Mouse (Mus musculus) midbrain, embryonic 11.5 days (tissue): ENCODE measurements at regions not wholly inside any gene's neighbourhood (a gene's known extent, or its start where the extent isn't known, plus 50 kb on each side); places are given as distances from the start of the nearest gene placed in this dataset.
A peak's percentile ranks its signal among the peaks of the same experiment; 100 is the strongest.

Experiments used
- ATAC-seq: fragments of 200-750 bp; cut with Nextera tagmentation; 2 replicates; pipeline ENCODE4 v1.8.0; 2017; ENCODE audit warnings: moderate TSS enrichment, moderate library complexity; ENCODE audit not compliant: low FRiP score
- DNase-seq: peaks from one replicate; pipeline ENCODE4 v3.0.0; 2015; ENCODE audit warnings: low spot score; ENCODE audit errors: missing footprints
- H3K27ac ChIP-seq: fragments of 300-500 bp; sonication (generic); 2 replicates; pipeline ENCODE4 v1.5.1; 2014; ENCODE audit warnings: low read depth, low read length
- H3K27me3 ChIP-seq: fragments of 300-500 bp; sonication (generic); 2 replicates; pipeline ENCODE4 v1.6.1; 2014; ENCODE audit warnings: mild to moderate bottlenecking, low read length, moderate library complexity, mixed read lengths; ENCODE audit not compliant: control insufficient read depth, insufficient read depth
- H3K36me3 ChIP-seq: fragments of 300-500 bp; sonication (generic); 2 replicates; pipeline ENCODE4 v1.6.1; 2014; ENCODE audit warnings: mild to moderate bottlenecking, low read length, moderate library complexity, mixed read lengths; ENCODE audit not compliant: control insufficient read depth, insufficient read depth
- H3K4me1 ChIP-seq: fragments of 300-500 bp; sonication (generic); 2 replicates; pipeline ENCODE4 v1.6.1; 2014; ENCODE audit warnings: low read length; ENCODE audit not compliant: control insufficient read depth, insufficient read depth
- H3K4me2 ChIP-seq: fragments of 300-500 bp; sonication (generic); 2 replicates; pipeline ENCODE4 v1.6.1; 2014; ENCODE audit warnings: mild to moderate bottlenecking, moderate library complexity
- H3K4me3 ChIP-seq: fragments of 300-500 bp; sonication (generic); 2 replicates; pipeline ENCODE4 v1.5.1; 2014; ENCODE audit warnings: low read depth, low read length
- H3K9ac ChIP-seq: fragments of 300-500 bp; sonication (generic); 2 replicates; pipeline ENCODE4 v1.6.1; 2014; ENCODE audit warnings: low read length
- H3K9me3 ChIP-seq: fragments of 300-500 bp; sonication (generic); 2 replicates; pipeline ENCODE4 v1.6.1; 2016; ENCODE audit warnings: low read length; ENCODE audit not compliant: control insufficient read depth
- WGBS: fragments of 180-500 bp; shearing (Covaris S2); extraction: QIAGEN DNeasy Blood & Tissue Kit; methylation state at CpG from one replicate; pipeline ENCODE4 v1.1.7; 2014; 5-methylcytosine and 5-hydroxymethylcytosine counted together

- ATAC-seq (no peak), DNase-seq (no peak)
- Histone ChIP-seq H3K4me1 (peaks cover 3% of the 10 kb centered on the region; the same call in 1 of the 2 replicates), H3K36me3 (no peaks in the 10 kb centered on the region), H3K4me3 (no peak overlapping the region), H3K9me3 (no peaks in the 10 kb centered on the region), H3K27ac (no peak overlapping the region), H3K27me3 (no peaks in the 10 kb centered on the region), H3K4me2 (no peak overlapping the region), H3K9ac (no peak overlapping the region)
- WGBS = 68% methylated on average over 4 of the region's 4 CpGs
Observed at GRCm38 (mm10) chr3:134118898-134119297, 117.4 kb upstream of the Cxxc4 start.

- H3K27ac ChIP-seq = no peak overlapping the region
Observed at GRCm38 (mm10) chr3:134124982-134125381, 111.3 kb upstream of the Cxxc4 start.

GRCm38 (mm10) chr3:134130412-134130811 is 105.9 kb upstream of the Cxxc4 start:
- 31% methylated on average over 3 of the region's 3 CpGs for WGBS

More at GRCm38 (mm10) chr3:134124982-134125381, 111.3 kb upstream of the Cxxc4 start:
- Histone ChIP-seq H3K4me1 (no peaks in the 10 kb centered on the region), H3K9ac (no peak overlapping the region), H3K36me3 (no peaks in the 10 kb centered on the region), H3K4me3 (no peak overlapping the region), H3K9me3 (no peaks in the 10 kb centered on the region), H3K27me3 (no peaks in the 10 kb centered on the region), H3K4me2 (no peak overlapping the region)
- ATAC-seq (no peak), DNase-seq (no peak)

GRCm38 (mm10) chr3:134145251-134145650 is 91.0 kb upstream of the Cxxc4 start:
- H3K4me3 ChIP-seq = no peak overlapping the region
- H3K27ac ChIP-seq = peak overlapping the region; percentile 20; the same call in 1 of the 2 replicates
- peaks cover 12% of the 10 kb centered on the region for H3K4me1 ChIP-seq
- no peak overlapping the region for H3K9ac ChIP-seq
- H3K9me3 ChIP-seq = no peaks in the 10 kb centered on the region
- no peaks in the 10 kb centered on the region for H3K27me3 ChIP-seq
- H3K4me2 ChIP-seq = no peak overlapping the region; the same call in 1 of the 2 replicates
- DNase-seq (no peak), ATAC-seq (no peak)
- 62% methylated on average over 7 of the region's 7 CpGs for WGBS
- H3K36me3 ChIP-seq = no peaks in the 10 kb centered on the region

More at GRCm38 (mm10) chr3:134130412-134130811, 105.9 kb upstream of the Cxxc4 start:
- DNase-seq (no peak), ATAC-seq (peak; percentile 75)
- H3K9me3 ChIP-seq = no peaks in the 10 kb centered on the region
- no peak overlapping the region for H3K9ac ChIP-seq
- no peaks in the 10 kb centered on the region for H3K27me3 ChIP-seq
- no peaks in the 10 kb centered on the region for H3K4me1 ChIP-seq
- H3K4me2 ChIP-seq = no peak overlapping the region
- no peak overlapping the region for H3K4me3 ChIP-seq
- H3K36me3 ChIP-seq = no peaks in the 10 kb centered on the region
- no peak overlapping the region for H3K27ac ChIP-seq

GRCm38 (mm10) chr3:134145935-134146334 is 90.3 kb upstream of the Cxxc4 start:
- Histone ChIP-seq H3K4me2 (no peak overlapping the region; the same call in 1 of the 2 replicates), H3K36me3 (no peaks in the 10 kb centered on the region), H3K27ac (no peak overlapping the region), H3K9ac (no peak overlapping the region), H3K4me1 (peaks cover 12% of the 10 kb centered on the region), H3K4me3 (no peak overlapping the region), H3K27me3 (no peaks in the 10 kb centered on the region), H3K9me3 (no peaks in the 10 kb centered on the region)
- ATAC-seq = peak; percentile 57
- 75% methylated on average over 3 of the region's 3 CpGs for WGBS
- peak; percentile 87 for DNase-seq

- H3K4me1 ChIP-seq = peaks cover 12% of the 10 kb centered on the region
- H3K9me3 ChIP-seq = no peaks in the 10 kb centered on the region
- no peaks in the 10 kb centered on the region for H3K36me3 ChIP-seq
- 15% methylated on average over 14 of the region's 14 CpGs for WGBS
- H3K4me2 ChIP-seq = peak overlapping the region; percentile 37
- no peaks in the 10 kb centered on the region for H3K27me3 ChIP-seq
- H3K4me3 ChIP-seq = peak overlapping the region; percentile 13
- peak overlapping the region; percentile 15; the same call in 1 of the 2 replicates for H3K27ac ChIP-seq
- peak; percentile 97 for ATAC-seq
- H3K9ac ChIP-seq = peak overlapping the region; percentile 21; the same call in 1 of the 2 replicates
- DNase-seq = peak; percentile 96
Observed at GRCm38 (mm10) chr3:134146373-134147224, 89.7 kb upstream of the Cxxc4 start.

GRCm38 (mm10) chr3:134162288-134162687 is 74.0 kb upstream of the Cxxc4 start:
- DNase-seq = no peak
- WGBS = 92% methylated on average over 5 of the region's 5 CpGs
- H3K4me1 ChIP-seq = no peaks in the 10 kb centered on the region
- no peak for ATAC-seq
- no peak overlapping the region for H3K4me3 ChIP-seq
- no peak overlapping the region for H3K9ac ChIP-seq
- no peaks in the 10 kb centered on the region for H3K9me3 ChIP-seq
- no peaks in the 10 kb centered on the region for H3K36me3 ChIP-seq
- H3K27me3 ChIP-seq = no peaks in the 10 kb centered on the region
- no peak overlapping the region for H3K27ac ChIP-seq
- no peak overlapping the region for H3K4me2 ChIP-seq

GRCm38 (mm10) chr3:134169922-134170321 is 66.4 kb upstream of the Cxxc4 start:
- no peaks in the 10 kb centered on the region for H3K27me3 ChIP-seq
- H3K27ac ChIP-seq = no peak overlapping the region
- no peaks in the 10 kb centered on the region for H3K4me1 ChIP-seq
- no peak overlapping the region for H3K4me3 ChIP-seq
- H3K9ac ChIP-seq = no peak overlapping the region
- DNase-seq (no peak), ATAC-seq (no peak)
- 59% methylated on average over 1 of the region's 1 CpGs for WGBS
- no peaks in the 10 kb centered on the region for H3K9me3 ChIP-seq
- no peak overlapping the region for H3K4me2 ChIP-seq
- H3K36me3 ChIP-seq = no peaks in the 10 kb centered on the region

GRCm38 (mm10) chr3:134172357-134172756 is 63.9 kb upstream of the Cxxc4 start:
- Histone ChIP-seq H3K4me3 (no peak overlapping the region), H3K27me3 (no peaks in the 10 kb centered on the region), H3K27ac (no peak overlapping the region), H3K36me3 (no peaks in the 10 kb centered on the region), H3K4me2 (no peak overlapping the region), H3K9me3 (no peaks in the 10 kb centered on the region), H3K9ac (no peak overlapping the region), H3K4me1 (no peaks in the 10 kb centered on the region)
- 67% methylated on average over 3 of the region's 3 CpGs for WGBS
- DNase-seq (no peak), ATAC-seq (no peak)
